Mouse (Mus musculus): ENCODE data around the gene Dusp6. TPM values are rescaled to one million over a fixed set of nuclear protein-coding genes. Genes with fewer than 3 reads are reported as not detected.
A peak's percentile ranks its signal among the peaks of the same experiment; 100 is the strongest.

Gene Dusp6
- total RNA-seq, 2 experiments from 2014 or later: 37.0 to 38.2 TPM

DNA sequence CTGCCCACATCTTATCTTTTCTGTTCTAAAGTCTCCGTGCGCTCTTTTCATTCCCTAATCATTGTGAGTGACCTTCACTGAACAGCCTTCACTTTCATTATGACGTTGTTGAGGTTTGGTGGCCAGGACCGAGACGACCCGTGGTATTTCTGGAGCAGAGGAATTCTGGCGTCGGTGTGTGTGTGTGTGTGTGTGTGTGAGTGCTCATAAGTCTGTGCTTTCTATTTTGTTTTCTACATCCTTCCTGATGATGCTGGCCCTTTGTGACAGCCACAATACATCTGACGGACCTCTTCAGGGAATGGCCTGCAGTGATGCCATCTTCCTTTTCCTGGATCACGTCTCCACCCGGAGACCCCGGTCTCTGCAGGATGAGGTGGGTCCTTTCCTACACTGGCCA is 11.6 kb downstream of the Dusp6 start:
- no peak for DNase-seq

DNA sequence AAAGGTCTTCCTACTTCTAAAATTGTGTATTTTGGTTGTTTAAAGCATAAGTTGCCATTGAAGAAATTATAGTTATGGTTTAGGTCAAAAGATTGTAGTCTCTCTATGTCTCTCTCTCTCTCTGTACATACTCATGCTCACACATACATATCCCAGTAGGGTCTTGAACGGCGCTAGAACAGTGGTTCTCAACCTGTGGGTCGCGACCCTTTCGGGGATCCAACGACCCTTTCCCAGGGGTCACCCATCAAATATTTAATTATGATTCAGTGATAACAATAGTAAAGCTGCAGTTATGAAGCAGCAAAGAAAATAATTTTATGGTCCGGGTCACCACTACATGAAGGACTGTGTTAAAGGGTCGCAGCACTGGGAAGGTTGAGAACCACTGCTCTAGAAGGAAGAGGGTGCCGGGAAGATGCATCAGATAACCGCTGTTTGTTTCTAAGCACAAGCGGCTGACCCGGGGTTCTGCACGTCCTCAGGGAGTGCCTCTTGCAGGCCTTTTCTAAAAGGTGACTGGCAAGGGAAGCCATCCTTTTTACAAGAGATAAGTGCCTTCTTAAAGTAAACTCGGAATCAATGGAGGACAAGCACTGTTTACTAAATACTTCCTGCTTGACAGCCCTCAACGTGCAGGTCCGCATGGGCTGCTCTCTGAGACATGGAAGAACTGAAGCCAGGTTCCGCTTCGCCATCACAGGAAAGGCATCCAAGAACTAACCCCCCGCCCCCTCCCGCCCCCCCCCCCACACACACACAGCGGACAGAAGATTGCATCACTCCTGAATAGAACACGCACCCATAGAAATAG is 16.2 kb downstream of the Dusp6 start:
- no peak for DNase-seq

DNA sequence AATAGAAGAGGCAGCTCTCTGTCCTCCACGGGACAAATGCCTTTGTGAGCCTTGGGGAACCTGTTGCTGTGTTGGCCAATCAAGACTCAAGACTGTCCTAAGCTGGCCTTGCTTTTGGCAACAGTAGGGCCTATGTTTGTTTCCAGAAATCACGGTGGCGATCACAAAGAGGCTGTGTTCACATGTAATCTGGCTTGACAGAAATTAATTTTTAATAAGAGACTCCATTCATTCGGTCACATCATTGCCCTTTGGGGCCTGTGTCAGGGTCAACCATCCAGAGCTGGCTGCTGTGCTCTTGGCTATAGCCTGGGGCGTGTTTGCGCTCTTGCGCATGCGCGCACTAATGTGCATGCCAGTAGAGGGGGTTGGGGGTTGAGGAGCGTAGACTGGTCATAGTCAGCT is 21.0 kb downstream of the Dusp6 start:
- no peak for DNase-seq

DNA sequence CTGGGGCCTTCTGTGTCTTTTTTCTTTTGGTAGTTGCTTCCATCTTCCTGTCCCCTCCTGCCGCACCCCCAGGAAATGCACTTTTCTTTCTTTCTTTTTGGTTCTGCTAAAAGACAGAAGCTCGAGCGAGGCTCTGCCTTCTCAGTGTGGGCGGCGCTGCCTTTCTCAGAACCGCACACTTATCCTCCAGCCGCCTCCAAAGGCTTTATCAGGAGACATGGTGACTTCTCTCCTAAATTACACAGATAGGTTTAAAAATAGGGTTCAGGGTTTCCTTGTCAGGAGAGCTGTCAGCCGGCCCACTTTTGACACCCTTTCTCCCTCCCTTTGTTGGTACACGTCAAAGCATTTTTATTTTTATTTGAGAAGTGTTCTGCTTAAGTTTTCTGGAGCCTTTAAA is 21.9 kb downstream of the Dusp6 start:
- no peak for DNase-seq

DNA sequence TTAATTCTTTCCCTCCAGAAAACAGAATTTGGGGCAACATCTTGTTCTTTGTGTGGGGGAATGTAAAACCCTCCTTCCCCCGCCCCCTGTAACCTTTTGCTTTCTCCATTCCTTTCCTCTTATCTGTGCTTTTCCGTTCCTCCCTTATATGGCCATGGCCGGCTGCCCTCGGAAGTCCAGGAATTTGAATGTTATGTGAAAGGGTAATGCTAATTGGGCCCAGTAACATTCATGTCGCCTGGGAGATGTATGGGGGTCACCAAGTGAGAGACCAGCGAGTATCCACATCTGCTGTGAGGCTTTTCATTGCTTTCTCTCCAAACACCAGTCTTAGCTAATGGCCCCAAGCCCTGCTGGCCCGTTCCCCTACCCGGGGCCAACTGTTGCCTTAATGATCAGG is 22.7 kb downstream of the Dusp6 start:
- DNase-seq: peak; percentile 41

DNA sequence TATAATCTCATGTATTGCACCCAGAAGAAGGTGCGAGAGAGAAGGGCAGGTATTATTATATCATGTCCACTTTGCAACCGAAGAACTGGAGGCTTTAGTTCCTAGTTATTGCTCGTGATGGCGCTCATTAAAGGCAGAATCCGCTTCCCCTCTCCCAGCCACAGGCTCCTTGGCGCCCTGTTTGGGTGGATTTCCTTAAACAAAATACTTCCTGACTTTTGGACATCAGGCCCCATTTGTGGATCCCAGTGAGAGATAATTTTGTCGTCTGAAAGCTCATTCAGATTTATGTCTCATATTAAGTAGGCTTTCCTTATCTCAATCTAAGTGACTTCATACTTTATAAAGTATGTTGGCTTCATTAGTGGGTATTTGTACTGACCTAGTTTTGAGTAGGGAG is 23.2 kb downstream of the Dusp6 start:
- peak; percentile 38 for DNase-seq

DNA sequence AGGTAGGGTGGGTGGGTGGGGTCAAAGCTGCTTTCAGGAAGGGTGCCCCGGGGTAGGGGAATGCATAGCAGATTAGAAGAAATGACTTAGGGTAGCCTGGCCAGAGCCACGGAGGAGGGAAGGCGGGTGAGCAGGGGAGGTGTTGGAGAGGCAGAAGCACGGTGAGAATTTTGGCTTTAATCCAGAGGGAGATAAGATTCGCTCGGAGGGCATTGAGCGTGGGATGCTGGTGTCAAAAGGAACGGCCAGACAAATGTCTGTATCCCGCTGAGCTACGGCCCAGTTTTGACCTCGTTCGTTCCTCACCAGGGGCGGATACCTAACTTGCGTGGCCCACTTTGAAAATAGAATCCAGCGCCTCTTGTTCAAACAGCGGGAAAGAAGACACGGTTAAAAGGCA is 23.8 kb downstream of the Dusp6 start:
- DNase-seq: peak; percentile 50

DNA sequence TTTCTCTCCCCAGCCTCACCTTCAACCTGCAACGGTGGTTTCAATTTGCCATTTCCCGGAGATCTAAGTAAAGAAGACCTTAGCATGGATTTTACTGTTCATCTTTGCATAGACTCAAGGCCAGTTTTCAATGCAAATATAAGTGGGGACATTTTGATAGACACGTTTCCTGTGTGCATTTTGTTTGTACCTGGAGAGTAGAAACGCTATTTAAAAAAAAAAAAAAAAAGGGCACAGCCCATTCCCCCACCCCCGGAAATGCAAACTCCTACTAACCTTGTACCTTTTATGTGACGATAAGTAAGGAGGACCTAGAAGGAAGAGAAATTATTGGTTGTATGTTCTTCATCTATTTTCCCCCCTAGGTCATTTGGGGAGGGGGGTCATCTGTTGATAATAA is 24.2 kb downstream of the Dusp6 start:
- no peak for DNase-seq

DNA sequence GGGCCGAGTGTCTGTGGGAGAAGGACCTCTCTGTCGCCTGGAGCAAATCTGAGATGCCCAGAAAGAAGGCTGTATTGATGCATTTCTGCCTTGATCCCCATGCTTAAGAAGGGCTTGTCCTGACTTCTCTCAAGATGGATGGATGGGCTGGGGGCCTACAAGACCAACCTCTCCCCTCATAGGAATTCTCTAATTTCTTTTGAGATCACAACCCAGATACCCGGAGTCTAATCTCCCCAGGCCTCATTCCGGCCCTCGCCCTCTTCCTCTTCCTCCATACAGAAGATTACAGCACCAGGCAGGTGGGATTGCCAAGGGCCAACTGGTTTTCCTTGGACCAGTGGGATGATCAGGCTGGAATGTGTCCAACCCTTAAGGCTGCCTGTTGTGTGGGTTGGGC is 26.1 kb downstream of the Dusp6 start:
- no peak for DNase-seq

DNA sequence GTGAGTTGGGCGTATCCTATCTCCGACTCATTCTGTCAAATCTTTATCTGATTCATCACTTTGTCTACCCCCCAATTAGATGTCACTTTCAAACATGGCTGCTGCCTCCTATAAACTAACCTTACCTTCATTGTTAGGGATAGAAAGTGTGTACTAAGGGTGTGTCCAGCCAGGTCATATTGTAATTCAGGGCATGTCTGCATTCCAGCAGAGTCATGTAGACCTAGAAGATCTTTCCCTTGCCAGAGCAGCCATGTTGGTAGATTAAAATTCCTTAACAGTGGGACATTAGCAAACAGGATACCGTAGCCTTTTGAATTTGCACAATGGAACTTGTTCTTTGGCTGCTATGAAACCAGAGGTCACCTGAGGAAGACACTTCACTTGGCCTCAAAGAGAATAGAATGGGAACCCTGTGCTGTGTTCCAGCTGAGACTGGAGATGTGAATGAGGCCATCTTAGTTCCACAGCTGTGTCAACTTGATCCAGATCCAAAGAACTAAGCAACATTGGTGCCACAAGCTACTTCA is 30.1 kb downstream of the Dusp6 start:
- no peak for DNase-seq

DNA sequence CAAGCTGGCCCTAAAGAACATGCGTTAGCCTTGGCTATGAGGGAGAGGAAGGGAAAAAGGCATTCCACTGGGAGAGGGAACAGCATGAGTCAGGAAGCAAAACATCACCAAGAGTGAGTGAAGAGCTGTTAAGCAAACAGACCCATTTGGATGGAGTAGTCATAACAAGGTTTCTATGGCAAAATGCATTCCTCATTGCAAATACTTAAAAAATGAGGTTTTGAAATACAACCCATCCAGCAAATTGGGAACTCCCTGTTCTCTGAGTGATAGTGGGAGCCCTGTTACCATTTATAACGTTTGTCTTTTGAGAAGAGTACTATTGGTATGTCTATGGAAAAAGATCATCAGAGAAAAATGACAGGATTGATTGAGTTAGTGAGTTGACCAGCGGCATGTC is 34.7 kb downstream of the Dusp6 start:
- DNase-seq: no peak

DNA sequence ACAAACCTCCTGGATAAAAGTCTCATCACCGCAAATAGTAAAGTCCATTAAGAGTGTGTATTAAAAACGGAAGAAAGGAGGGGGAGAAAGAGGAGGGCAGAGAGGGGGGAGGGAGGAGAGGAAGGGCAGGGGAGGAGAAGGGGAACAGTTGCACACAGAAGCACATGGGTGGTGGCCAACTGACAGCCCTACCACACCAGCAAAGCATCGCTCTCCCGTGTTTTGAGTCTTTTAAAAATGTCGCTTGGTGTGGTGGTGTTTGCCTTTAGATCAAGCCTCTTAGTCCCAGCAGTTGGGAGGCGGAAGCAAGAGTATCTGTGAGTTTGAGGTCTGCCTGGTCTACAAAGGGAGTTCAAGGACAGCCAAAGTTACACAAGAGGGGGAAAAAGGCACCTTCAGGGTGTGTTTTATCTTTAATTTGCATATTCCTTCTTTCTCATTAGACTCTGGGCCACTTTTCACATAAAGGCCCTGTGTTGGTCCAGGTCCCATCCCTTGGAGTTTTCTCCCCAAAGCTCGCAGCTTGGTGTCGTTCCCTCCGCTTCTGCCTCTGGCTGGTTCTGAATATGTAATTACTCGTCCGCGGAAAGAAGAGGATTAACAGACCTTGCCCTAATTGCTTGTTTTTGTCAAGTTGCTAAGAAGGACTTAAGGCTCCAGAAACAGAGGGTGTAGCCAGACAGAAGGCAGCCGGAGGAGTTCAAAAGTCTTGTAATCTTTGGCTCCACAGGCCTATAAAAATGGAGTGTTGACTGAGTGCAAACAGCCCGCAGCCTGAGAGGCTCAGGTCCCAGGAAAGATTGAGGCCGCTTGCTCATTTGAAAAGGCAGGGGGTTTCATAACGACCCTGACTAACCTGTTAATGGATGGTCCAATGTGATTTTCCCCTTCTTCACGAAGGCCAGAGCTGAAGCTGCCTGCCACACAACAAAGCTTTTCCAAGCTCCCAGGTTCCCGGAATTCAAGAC is 35.6 kb downstream of the Dusp6 start:
- no peak for DNase-seq

DNA sequence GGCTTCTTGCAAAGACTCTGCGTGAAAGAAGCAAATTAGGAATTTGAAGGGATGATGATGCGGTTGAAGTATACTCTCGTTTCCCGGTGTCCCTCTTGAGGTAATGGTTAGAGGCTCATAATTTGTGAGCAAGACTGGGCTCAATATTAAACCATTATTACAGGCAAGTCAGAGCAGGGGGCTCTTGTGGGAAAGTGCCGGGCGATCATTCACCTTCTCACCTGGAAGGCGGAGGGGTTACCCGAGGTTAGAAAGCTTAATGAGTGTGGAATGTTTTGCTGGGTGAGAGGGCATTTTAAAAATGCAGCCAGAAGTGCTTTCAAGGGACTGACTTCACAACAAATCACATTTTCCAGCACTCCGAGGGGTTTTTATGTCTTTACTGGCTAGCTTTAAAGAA is 36.3 kb downstream of the Dusp6 start:
- DNase-seq: no peak

DNA sequence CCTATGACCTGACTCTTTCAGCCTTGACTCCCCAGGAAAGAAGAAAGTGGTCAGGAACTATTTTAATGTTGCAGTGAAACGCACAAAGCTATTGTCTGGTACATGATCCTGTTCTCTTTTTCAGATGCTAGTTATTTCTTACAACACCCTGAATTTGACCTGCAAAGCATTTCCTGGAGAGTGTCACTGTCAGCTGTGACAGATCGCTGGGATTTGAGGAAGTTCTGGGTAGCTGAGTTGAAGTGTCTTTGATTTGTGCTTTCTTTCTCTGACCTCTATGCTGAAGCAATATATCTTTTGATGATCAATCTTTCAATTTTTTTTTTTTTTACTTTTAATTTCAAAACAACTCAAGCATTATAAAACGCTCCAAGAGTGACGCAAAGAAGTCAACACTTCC is 39.0 kb downstream of the Dusp6 start:
- DNase-seq: no peak

DNA sequence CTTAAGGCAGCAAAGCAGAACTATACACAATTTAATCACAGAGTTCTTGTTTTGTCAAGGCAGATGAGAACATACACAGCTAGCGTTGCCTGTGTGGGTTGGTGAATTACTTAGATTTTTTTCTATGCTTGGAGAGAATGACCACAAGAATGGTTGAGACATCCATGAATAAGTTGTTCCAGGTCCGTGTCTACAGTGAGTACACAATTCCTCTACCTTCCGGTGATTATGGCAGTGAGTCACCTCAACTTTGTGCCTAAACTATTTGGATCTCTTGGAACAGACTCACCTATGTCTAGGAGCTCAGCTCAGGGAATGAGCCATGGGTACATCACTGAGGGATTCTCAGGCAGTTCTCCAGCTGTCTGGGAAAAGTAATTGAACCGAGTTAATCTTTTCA is 45.8 kb downstream of the Dusp6 start:
- no peak for DNase-seq

DNA sequence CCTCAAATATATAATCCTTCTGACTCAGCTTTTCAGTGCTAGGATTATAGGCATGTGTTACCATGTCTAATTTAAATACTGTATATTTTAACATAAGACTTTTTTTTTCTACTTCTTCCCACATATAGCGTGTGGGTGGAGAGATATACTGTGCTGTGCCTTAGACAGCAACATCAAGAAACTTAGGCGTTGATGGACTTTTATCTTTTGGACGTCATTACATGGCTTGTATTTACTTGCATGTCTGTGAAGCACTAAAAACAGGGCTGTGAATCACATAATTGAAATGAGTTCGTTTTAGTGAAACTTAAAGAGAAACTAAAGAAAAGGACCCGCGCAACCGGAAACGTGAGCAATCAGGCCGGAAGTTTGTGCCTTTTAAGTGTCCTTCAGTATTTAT is 46.6 kb downstream of the Dusp6 start:
- DNase-seq: no peak

DNA sequence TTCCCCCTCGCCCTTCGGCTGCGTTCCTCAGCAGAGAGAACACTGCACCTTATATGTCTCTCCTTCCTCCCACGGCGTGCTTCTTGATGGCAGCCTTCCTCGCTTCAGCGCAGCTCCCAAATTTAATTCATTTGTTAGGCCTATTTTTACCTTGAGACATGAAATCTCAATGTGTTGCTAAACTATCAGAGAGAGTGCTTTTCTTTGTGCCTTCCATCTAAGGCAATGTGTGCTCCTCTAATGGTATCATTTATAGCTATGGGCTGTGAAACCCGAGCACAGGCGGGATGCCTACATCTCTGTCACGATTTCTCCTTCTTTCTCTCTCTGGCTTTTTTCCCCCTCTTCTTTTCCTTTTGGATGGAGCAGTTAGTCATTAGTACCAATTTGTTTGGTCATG is 47.2 kb downstream of the Dusp6 start:
- DNase-seq: no peak

DNA sequence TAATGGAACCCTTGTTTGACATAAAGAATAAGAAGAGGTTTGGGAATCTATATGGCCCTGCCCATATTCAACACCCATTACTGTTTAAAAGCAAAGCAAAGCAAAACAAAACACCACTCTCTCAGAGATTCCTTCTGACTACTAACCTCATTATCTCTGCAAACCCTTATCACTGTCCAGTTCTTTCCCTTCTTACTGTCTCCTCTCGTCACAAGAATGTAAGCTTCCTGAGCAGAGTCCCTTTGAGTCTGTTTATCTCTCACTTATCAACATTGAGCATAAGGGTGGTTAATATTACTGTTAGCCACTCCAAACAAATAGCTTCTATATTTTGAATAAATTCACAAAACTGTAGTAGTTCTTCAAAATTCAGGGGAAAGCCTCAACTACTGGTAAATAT is 48.9 kb downstream of the Dusp6 start:
- DNase-seq: no peak

DNA sequence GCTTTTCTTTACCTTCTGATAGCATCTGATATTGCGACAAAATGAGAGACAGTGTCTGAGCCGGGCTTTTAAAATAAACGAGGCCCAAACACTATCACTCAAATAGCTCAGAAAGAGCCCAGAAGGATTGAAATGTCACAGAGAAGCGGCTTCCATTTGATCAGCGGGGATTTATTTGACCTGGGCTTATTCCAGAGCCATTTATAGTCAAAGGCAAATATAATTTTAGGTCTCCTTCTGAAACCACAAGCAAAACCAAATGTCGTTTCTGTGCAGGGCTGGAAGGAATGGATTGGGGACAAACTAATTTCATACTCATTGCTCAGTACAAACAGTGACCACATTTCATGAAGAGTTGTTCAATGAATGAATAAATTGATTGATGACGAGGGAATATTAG is 51.3 kb downstream of the Dusp6 start:
- DNase-seq: no peak

DNA sequence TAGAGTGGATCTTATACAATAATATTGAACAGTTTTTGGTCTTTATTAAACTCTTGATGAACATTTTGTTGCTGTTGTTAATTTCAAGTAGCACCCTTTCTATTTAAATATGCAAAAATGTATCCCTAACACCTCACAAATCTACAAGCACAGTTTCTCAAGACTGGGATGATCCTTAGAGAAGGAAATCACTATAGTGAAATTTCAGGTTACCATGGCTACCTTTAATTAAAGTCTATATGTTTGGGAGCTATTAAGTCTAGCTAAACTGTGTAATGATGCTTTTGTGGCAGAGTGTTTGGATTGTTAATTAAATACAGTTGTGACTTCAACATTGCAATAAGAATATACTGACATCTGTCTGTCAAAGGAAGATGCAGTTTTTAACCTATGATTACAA is 54.0 kb downstream of the Dusp6 start:
- no peak for DNase-seq
